Mouse (Mus musculus) kidney, postnatal 0 days (tissue): Measurements from ENCODE around the gene Pten. TPM values are rescaled to one million over a fixed set of nuclear protein-coding genes. Genes with fewer than 3 reads are reported as not detected.
"Not testable (repeated sequence)": the region's sequence is repeated elsewhere in the genome, so short reads cannot be mapped to it uniquely, and the experiment has no call there.

ENCODE experiments used
- ATAC-seq: fragments of 200-750 bp; cut with Nextera tagmentation; replicated peaks from 2 replicates; pipeline ENCODE4 v1.8.0; 2017; ENCODE audit warnings: low read depth, moderate number of reproducible peaks, moderate TSS enrichment, moderate library complexity; ENCODE audit not compliant: low FRiP score
- DNase-seq: peaks from one replicate; pipeline ENCODE4 v3.0.0-alpha.2; 2016; ENCODE audit warnings: low spot score
- H3K27ac ChIP-seq: fragments of 300-500 bp; sonication (generic); 2 replicates; pipeline ENCODE4 v1.5.1; 2014; ENCODE audit warnings: mild to moderate bottlenecking
- H3K27me3 ChIP-seq: fragments of 300-500 bp; sonication (generic); 2 replicates; pipeline ENCODE4 v1.6.1; 2014; ENCODE audit warnings: low read length, mixed read lengths; ENCODE audit not compliant: insufficient read depth
- H3K36me3 ChIP-seq: fragments of 300-500 bp; sonication (generic); 2 replicates; pipeline ENCODE4 v1.6.1; 2014; ENCODE audit warnings: low read length, mixed read lengths; ENCODE audit not compliant: insufficient read depth
- H3K4me1 ChIP-seq: fragments of 300-500 bp; sonication (generic); replicated peaks from 2 replicates; pipeline ENCODE4 v1.6.1; 2014; ENCODE audit warnings: antibody characterized with exemption, low read length, mixed read lengths; ENCODE audit not compliant: insufficient read depth
- H3K4me2 ChIP-seq: fragments of 300-500 bp; sonication (generic); 2 replicates; pipeline ENCODE4 v1.6.1; 2014; ENCODE audit warnings: mild to moderate bottlenecking, low read length, moderate library complexity, mixed read lengths
- H3K4me3 ChIP-seq: fragments of 300-500 bp; sonication (generic); replicated peaks from 2 replicates; pipeline ENCODE4 v1.5.1; 2014; ENCODE audit warnings: low read depth, low read length
- H3K9ac ChIP-seq: fragments of 300-500 bp; sonication (generic); 2 replicates; pipeline ENCODE4 v1.6.1; 2014; ENCODE audit warnings: low read depth, low read length
- H3K9me3 ChIP-seq: fragments of 300-500 bp; sonication (generic); replicated peaks from 2 replicates; pipeline ENCODE4 v1.6.1; 2016; ENCODE audit warnings: low read length, inconsistent platforms, mixed read lengths
- CTCF ChIP-seq: IDR thresholded peaks from 2 replicates; pipeline ENCODE4 v1.5.1; 2016; ENCODE audit warnings: antibody characterized with exemption, low read depth, mild to moderate bottlenecking, moderate library complexity
- WGBS: fragments of 180-500 bp; shearing (Covaris S2); extraction: QIAGEN DNeasy Blood & Tissue Kit; methylation state at CpG from one replicate; pipeline ENCODE4 v1.1.7; 2014; 5-methylcytosine and 5-hydroxymethylcytosine counted together
- polyA plus RNA-seq: library from polyadenylated mRNA; unstranded; fragments of >200 nt; fragmentation: Nextera tagmentation; extraction: Ambion mirVana; gene quantifications from 2 replicates; pipeline ENCODE4 v1.2.1, GENCODE M21; 2015

The Pten gene
- polyA plus RNA-seq, 1 experiment from 2014 or later = 9.2 TPM

DNA sequence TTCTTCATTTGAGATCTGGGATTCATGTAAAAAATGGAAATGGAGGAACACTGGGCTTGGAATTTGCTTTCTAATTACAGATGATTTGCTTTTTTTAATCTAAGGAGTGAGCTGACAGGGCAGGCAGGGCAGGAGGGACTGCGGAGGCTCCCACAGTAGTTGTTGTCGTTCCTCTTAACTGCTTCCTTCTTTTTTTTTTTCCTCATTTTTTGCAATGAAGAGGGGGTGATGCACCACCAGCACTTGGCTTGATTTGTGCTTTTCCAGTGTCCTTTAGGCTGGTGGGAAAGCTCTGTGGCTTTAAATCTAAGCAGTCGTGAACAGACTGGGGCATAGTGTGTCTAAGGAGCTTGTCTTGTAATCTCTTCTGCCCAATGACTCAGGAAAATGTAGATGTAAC is 21.8 kb downstream of the Pten start:
- no peaks in the 10 kb centered on the region; the same call in 1 of the 2 replicates for H3K4me1 ChIP-seq
- no peak overlapping the region for H3K4me3 ChIP-seq
- no peak overlapping the region for H3K9ac ChIP-seq
- WGBS = 50% methylated on average over 3 of the region's 3 CpGs
- no peak overlapping the region for H3K27ac ChIP-seq
- no peak for TF ChIP-seq CTCF
- ATAC-seq = no peak
- DNase-seq = no peak
- 0 out of 2 replicates have a peak, but pooled peaks cover 2% of the 10 kb centered on the region for H3K36me3 ChIP-seq
- H3K27me3 ChIP-seq = no peaks in the 10 kb centered on the region
- H3K9me3 ChIP-seq = no peaks in the 10 kb centered on the region
- H3K4me2 ChIP-seq = no peak overlapping the region

DNA sequence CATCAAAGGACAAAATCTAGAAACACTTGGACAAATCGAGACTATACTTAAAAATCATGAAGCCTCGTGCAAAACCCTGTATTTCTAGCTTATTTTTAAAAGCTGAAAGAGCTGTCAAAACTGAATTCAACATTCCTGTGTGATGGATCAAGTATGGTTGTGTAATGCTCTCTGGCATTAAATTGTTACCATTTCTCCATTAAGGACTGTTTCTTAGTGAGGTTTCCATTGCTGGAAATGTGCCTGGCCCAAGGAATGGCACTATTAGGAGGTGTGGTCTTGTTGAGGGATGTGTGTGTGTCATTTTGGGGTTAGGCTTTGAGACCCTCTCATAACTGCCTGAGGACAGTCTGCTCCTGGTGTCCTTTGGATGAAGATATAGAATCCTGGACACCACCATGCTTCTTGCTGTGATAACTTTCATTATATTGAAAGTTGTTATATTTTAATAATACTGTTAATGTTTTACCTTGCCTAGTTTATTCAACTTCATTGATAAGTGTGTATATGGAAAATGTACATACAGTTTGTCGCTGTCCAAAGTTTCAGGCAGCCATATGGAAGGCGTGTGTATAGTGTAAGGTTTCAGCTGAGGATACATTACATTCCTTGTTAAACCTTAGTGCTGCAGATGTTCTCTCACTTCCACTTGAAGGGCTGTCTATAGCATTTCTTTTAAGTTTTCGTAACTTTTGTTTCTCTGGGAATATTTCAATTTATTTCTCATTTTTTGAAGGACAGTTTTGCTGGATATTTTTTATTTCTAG is 24.2 kb downstream of the Pten start:
- H3K27ac ChIP-seq = no peak overlapping the region
- H3K36me3 ChIP-seq = 0 out of 2 replicates have a peak, but pooled peaks cover 2% of the 10 kb centered on the region
- no peak for ATAC-seq
- no peak overlapping the region for H3K9ac ChIP-seq
- TF ChIP-seq CTCF = no peak
- no peak for DNase-seq
- no peak overlapping the region for H3K4me2 ChIP-seq
- H3K4me1 ChIP-seq = no peaks in the 10 kb centered on the region; the same call in 1 of the 2 replicates
- 74% methylated on average over 5 of the region's 5 CpGs for WGBS
- H3K4me3 ChIP-seq = no peak overlapping the region
- no peaks in the 10 kb centered on the region for H3K9me3 ChIP-seq
- no peaks in the 10 kb centered on the region for H3K27me3 ChIP-seq

DNA sequence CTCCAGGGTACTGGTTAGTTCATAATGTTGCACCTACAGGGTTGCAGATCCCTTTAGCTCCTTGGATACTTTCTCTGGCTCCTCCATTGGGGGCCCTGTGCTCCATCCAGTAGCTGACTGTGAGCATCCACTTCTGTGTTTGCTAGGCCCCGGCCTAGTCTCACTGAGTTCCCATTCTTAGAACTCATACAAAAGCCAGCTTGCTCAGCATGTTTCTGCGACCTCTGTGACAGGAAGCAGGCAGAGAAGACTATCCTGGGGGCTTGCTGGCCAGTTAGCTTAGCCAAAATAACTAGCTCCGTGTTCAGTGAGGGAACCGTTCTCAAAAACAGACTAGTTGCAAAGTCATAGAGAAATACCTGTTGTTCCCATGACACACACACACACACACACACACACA is 30.1 kb downstream of the Pten start:
- H3K4me2 ChIP-seq, H3K27me3 ChIP-seq, H3K9me3 ChIP-seq, H3K36me3 ChIP-seq, H3K4me3 ChIP-seq, H3K27ac ChIP-seq, ATAC-seq, H3K9ac ChIP-seq, DNase-seq: not testable (repeated sequence)
- 58% methylated on average over 4 of the region's 4 CpGs for WGBS
- peaks cover 11% of the 10 kb centered on the region; the same call in 1 of the 2 replicates for H3K4me1 ChIP-seq

DNA sequence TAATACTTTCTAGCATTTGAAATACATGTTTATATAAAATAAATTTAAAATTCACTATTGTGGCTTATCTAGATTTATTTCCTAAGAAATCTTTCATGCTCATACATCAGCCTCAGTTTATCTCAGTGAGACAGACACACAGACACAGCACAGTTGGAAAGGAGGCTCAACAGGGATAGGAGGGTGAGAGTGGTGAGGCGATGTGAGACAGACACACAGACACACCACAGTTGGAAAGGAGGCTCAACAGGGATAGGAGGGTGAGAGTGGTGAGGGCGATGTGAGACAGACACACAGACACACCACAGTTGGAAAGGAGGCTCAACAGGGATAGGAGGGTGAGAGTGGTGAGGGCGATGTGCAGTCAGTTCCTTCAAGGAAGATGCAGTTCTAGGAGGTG is 30.7 kb downstream of the Pten start:
- H3K27me3 ChIP-seq, H3K9me3 ChIP-seq, H3K36me3 ChIP-seq, H3K4me2 ChIP-seq, ATAC-seq, H3K4me3 ChIP-seq, H3K9ac ChIP-seq, DNase-seq, H3K27ac ChIP-seq: not testable (repeated sequence)
- 91% methylated on average over 3 of the region's 3 CpGs for WGBS
- peaks cover 11% of the 10 kb centered on the region; the same call in 1 of the 2 replicates for H3K4me1 ChIP-seq

DNA sequence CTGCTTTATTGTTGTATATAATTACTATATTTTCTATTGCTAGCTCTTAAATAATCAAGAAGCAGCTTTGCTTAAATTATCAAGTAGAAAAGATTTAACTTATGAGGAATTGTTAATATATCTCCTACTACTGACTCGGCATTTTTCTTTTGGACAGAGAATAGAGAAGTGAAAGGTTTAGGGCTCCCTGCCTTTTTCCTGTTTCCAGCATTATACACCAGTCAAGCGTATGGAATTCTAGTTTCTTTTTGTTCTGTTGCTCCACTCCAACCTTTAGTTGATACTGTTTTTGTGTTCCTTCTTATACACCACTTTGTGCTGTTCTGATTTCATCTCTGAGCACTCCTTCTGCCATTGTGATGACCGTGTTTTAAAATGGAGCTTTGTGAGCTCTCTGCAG is 32.2 kb downstream of the Pten start:
- H3K27me3 ChIP-seq = no peaks in the 10 kb centered on the region

DNA sequence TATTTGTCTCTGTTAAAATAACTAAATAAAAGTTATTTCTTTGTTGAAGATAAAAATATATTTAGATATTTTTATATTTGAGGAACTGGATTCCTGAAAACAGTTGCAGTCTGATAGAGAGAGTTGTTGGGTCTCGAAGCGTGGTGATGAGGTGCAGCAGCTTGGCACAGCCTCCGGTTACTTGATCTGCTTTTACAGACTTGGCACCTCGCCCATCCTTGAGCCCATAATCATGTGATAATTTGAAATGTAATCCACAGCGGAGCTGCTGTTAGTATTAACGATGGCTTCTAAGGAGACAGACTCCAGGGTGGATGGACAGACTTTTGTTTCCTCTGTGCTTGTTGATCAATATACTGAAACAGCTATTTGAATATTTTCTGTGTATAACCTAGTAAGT is 35.3 kb downstream of the Pten start:
- ATAC-seq = no peak
- TF ChIP-seq CTCF = no peak
- Histone ChIP-seq H3K4me1 (peaks cover 11% of the 10 kb centered on the region), H3K4me3 (no peak overlapping the region), H3K9ac (no peak overlapping the region), H3K4me2 (no peak overlapping the region), H3K27me3 (no peaks in the 10 kb centered on the region), H3K36me3 (no peaks in the 10 kb centered on the region), H3K9me3 (no peaks in the 10 kb centered on the region), H3K27ac (no peak overlapping the region)
- peak; percentile 87 for DNase-seq
- WGBS = 11% methylated on average over 6 of the region's 6 CpGs

More for the DNA sequence above, 32.2 kb downstream of the Pten start:
- peaks cover 11% of the 10 kb centered on the region for H3K4me1 ChIP-seq
- H3K4me2 ChIP-seq = no peak overlapping the region
- no peak overlapping the region for H3K9ac ChIP-seq
- 64% methylated on average over 3 of the region's 3 CpGs for WGBS
- no peaks in the 10 kb centered on the region for H3K9me3 ChIP-seq
- H3K36me3 ChIP-seq = no peaks in the 10 kb centered on the region
- no peak for TF ChIP-seq CTCF
- no peak overlapping the region for H3K4me3 ChIP-seq
- no peak for DNase-seq
- ATAC-seq = no peak
- peak overlapping the region; percentile 50; the same call in 1 of the 2 replicates for H3K27ac ChIP-seq
